Mouse (Mus musculus) cerebellum, adult 2 months (tissue): ENCODE measurements around the gene Ptrh1.

ENCODE experiments used
- CTCF ChIP-seq: fragments of 200-500 bp; IDR thresholded peaks from 2 replicates; pipeline ENCODE4 v1.5.1; 2011; ENCODE audit warnings: low read depth, mild to moderate bottlenecking, control low read depth, low read length, moderate library complexity, borderline replicate concordance; ENCODE audit not compliant: insufficient read depth
- POLR2A ChIP-seq: fragments of 200-500 bp; IDR thresholded peaks from 2 replicates; pipeline ENCODE4 v1.6.1; 2011; ENCODE audit warnings: low read length, control low read depth, borderline replicate concordance; ENCODE audit not compliant: insufficient read depth

DNA sequence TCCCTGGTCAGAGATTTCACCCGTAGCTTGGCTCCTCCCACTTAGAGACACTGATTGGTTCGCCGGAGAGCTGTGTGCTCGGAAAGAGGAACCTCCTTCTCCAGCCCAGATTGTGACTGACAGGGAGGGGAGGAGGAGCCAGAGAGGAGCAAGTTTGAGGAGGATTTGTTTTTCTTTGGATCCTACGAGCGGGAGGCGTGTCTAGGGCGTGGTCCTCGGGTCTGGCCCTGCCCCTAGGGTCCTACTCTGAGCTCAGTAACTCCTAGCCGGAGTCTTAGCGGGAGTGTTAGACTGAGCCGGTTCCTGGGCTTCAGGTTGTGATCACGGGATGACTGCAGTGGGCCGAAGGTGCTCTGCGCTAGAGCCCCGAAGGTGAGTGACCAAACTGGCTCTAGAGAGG, 48.2 kb upstream of the Ptrh1 start:
- TF ChIP-seq CTCF (no peak), POLR2A (0 out of 2 replicates have a peak, but pooled peaks have one; percentile 3)
